Mouse (Mus musculus) layer of hippocampus, adult 9-11 months (tissue): Measurements from ENCODE around the gene Olfr907.

Source experiments
- DNase-seq: peaks from one replicate; pipeline ENCODE4 v3.0.0; 2022

Gene Olfr907

GRCm38 (mm10) chr9:38495501-38495900, at the start of gene Olfr907:
Olfr907 (plus strand) TSS chr9:38495801.
- DNase-seq = no peak

DNA sequence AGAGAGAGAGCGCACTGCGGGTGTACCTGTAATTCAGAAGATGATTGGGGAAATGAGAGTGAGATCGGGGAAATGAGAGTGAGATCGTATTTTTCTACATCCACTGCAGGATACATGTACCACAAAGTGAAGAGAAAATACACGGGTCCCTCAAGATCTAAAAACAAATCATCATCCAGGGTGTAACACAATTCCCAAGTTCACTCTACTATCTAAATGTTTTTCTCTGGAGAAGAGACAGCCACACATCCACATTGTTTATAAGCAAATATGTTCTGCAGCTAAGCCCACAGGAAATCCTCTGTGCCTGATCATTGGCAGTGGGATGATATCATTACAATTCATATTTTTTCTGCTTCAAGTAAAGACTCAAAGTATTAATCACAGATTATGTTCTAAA, 48.2 kb upstream of the Olfr907 start, which contains the start of gene Olfr902:
TSS of gene Olfr902 (plus strand) at position 301 of the 400 bp plus-strand sequence.
- no peak for DNase-seq

- no peak for DNase-seq
Observed at GRCm38 (mm10) chr9:38462844-38463243, 32.8 kb upstream of the Olfr907 start, which contains the start of gene Olfr904. Olfr904 (plus strand) TSS chr9:38463144.

DNA sequence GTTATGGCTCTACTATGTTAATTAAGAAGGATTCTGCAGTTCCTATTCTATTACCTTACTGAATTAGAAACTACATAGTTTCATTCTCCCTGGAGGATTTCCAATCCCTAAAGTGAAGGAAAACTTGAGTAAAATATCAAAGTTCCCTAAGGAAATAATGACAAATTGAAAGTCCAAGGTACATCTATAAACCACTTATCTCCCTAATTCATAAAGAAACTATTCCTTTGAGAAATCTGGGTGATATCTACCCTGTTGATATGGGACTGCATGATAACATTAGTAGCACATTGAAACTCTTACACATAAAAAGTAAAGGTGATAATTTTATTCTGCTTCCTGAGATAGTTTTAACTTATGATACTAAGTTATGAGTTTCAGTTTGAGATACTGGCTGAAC, 24.8 kb upstream of the Olfr907 start, which contains the start of gene Olfr905:
TSS of gene Olfr905 (plus strand) at position 301 of the 400 bp plus-strand sequence.
- no peak for DNase-seq

DNA sequence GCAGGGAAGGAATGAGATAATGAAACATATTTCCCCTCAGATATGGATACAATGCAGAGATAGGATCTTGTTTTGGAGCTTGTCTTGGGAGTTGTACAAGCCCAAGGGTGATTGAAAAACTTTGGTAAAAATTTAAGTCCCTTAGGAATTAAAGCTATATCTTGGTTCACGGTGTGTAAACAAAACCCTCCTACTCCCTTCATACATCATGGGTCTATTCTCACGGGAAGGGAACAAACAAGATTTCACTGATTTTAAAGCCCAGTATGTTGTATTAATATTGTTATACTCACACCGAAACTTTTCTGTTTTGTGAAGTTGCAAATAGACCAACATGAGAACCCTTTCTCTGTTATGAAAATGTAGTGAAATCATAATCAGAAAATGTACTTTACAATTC, 8.8 kb upstream of the Olfr907 start, which contains the start of gene Olfr906:
TSS of gene Olfr906 (plus strand) at position 301 of the 400 bp plus-strand sequence.
- DNase-seq = no peak

DNA sequence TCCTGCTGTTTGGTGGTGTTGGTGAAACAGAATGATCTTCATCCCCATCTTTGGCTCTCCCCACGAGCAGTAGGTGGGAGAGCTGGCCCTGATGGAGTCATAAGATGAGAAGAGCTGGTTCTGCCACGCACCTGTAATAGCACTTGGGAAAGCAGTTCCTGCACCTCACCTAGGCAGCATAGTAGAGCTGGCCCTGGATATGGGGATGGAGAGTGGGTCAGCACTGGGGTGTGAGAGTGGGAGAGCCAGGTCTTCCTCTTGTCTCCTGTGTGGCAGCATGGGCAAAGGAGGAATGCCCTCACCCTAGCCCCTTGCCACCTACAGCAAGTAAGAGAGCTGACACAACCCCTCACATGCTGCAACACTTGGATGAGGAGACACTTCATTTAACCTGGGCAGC, 16.8 kb downstream of the Olfr907 start:
- DNase-seq = no peak

- DNase-seq = no peak
Observed at GRCm38 (mm10) chr9:38521280-38521679, 25.7 kb downstream of the Olfr907 start, which contains the start of gene Olfr911-ps1. Olfr911-ps1 (plus strand) TSS chr9:38521580.

- no peak for DNase-seq
Observed at GRCm38 (mm10) chr9:38537549-38537948, 41.9 kb downstream of the Olfr907 start, which contains the start of gene Olfr910. Olfr910 (plus strand) TSS chr9:38537849.
